Mouse (Mus musculus) hindbrain, embryonic 15.5 days (tissue): ENCODE data around the gene Scaf1. TPM values are rescaled to one million over a fixed set of nuclear protein-coding genes. Genes with fewer than 3 reads are reported as not detected.

Experiments used
- ATAC-seq: fragments of 200-750 bp; cut with Nextera tagmentation; 2 replicates; pipeline ENCODE4 v1.8.0; 2017; ENCODE audit warnings: low read depth, moderate number of reproducible peaks, moderate TSS enrichment; ENCODE audit not compliant: low FRiP score
- H3K27ac ChIP-seq: fragments of 300-500 bp; sonication (generic); replicated peaks from 2 replicates; pipeline ENCODE4 v1.5.1; 2015; ENCODE audit warnings: mild to moderate bottlenecking, inconsistent platforms
- H3K27me3 ChIP-seq: fragments of 300-500 bp; sonication (generic); 2 replicates; pipeline ENCODE4 v1.6.1; 2015; ENCODE audit warnings: control low read depth, inconsistent platforms
- H3K36me3 ChIP-seq: fragments of 300-500 bp; sonication (generic); 2 replicates; pipeline ENCODE4 v1.6.1; 2015; ENCODE audit warnings: control low read depth, inconsistent platforms
- H3K4me1 ChIP-seq: fragments of 300-500 bp; sonication (generic); replicated peaks from 2 replicates; pipeline ENCODE4 v1.6.1; 2015; ENCODE audit warnings: control low read depth, inconsistent platforms
- H3K4me2 ChIP-seq: fragments of 300-500 bp; sonication (generic); 2 replicates; pipeline ENCODE4 v1.6.1; 2015; ENCODE audit warnings: moderate library complexity, mild to moderate bottlenecking, inconsistent platforms
- H3K4me3 ChIP-seq: fragments of 300-500 bp; sonication (generic); 2 replicates; pipeline ENCODE4 v1.5.1; 2015; ENCODE audit warnings: mild to moderate bottlenecking, inconsistent platforms
- H3K9ac ChIP-seq: fragments of 300-500 bp; sonication (generic); 2 replicates; pipeline ENCODE4 v1.6.1; 2015; ENCODE audit warnings: inconsistent platforms
- H3K9me3 ChIP-seq: fragments of 300-500 bp; sonication (generic); 2 replicates; pipeline ENCODE4 v1.6.1; 2016; ENCODE audit warnings: control low read depth, inconsistent platforms
- WGBS: fragments of 180-500 bp; shearing (Covaris S2); methylation state at CpG from one replicate; pipeline ENCODE4 v1.1.7; 2015; 5-methylcytosine and 5-hydroxymethylcytosine counted together
- polyA plus RNA-seq: library from polyadenylated mRNA; unstranded; fragments of >200 nt; fragmentation: Nextera tagmentation; extraction: Ambion mirVana; gene quantifications from 2 replicates; pipeline ENCODE4 v1.2.1, GENCODE M21; 2015

Gene Scaf1
- 49.8 and 56.5 TPM in 2 replicates for polyA plus RNA-seq

DNA sequence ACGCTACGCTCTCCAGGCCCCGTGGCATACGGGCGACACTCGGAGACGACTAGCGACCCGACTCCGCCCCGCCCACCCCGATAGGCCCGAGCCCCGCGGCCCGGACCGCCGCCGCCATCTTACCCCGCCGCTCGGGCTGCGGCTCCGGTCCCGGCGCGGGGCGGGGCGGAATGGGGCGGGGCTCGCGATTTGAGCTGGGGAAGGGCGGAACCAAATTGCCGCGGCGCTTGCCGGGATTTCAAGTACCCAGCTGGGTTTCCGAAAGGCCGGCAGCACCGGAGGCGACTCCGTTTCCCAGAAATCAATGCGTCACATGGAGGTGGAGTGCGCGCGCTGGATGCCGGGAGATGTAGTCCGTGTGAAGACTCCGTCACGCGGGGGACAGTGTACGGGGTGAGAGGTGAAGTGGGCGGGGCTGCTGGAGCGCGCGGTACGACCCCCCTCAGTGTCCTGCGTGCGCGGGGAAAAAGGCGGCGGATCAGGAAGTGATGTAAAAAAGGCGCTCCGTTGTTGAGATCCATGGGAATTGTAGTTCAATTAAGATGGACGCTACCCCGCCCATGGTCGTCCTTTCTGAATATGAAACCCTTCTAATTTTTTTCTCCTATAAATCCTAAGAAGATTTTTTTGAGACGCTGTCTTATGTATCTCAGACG is at the start of gene Scaf1:
Gene Scaf1 (minus strand): TSS at position 407 of the 656 bp plus-strand sequence.
- ATAC-seq, result peak; percentile 96
- no peaks in the 10 kb centered on the region for H3K9me3 ChIP-seq

GRCm38 (mm10) chr7:45062239-45062835 is 46.2 kb upstream of the Scaf1 start, which contains the start of the genes Nosip and Prrg2:
Gene Nosip (plus strand): TSS chr7:45062429.
Gene Prrg2 (minus strand): TSS chr7:45062677.
- Histone ChIP-seq H3K27me3 (no peaks in the 10 kb centered on the region), H3K4me2 (peak within 1 kb of the TSS; percentile 64), H3K4me3 (peak within 1 kb of the TSS; percentile 84), H3K9ac (peak within 1 kb of the TSS; percentile 71), H3K36me3 (no peaks in the 10 kb centered on the region), H3K4me1 (peaks cover 33% of the 10 kb centered on the region), H3K9me3 (no peaks in the 10 kb centered on the region), H3K27ac (peak within 1 kb of the TSS; percentile 99)
- WGBS, result 0% methylated on average over 31 of the region's 31 CpGs
- ATAC-seq, result peak; percentile 88

More for the DNA sequence above, at the start of gene Scaf1:
- Histone ChIP-seq H3K27me3 (no peaks in the 10 kb centered on the region; the same call in 1 of the 2 replicates), H3K27ac (peak within 1 kb of the TSS; percentile 81), H3K4me2 (peak within 1 kb of the TSS; percentile 91), H3K4me3 (peak within 1 kb of the TSS; percentile 62), H3K36me3 (peaks cover 16% of the 10 kb centered on the region), H3K9ac (peak within 1 kb of the TSS; percentile 89), H3K4me1 (peaks cover 36% of the 10 kb centered on the region)
- WGBS, result under 1% methylated on average over 59 of the region's 69 CpGs

DNA sequence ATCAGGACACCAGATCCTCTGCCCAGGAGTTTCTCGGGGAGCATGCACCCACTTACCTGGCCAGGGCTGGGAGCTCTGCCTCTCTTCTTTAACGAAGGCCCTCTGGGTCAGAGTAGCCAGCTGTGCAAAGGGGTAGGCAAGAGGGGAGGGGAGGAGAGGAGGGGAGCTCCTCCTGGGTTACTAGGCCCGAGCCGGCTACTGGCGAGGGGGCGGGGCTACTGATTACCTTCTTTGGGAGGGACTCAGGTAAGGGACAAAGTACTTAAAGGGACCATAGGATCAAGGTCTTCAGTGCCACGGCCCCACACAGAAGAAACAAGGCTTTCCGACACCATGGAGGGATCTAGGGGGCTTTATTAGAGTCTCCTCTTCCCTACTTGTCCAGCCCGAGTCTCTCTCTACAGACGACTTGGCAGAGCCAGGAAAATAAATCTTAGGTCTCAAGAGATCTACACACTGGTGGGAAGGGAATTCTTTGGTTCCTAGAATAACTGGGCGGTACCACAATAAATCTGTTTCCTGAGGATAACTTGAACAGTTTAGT is 45.4 kb upstream of the Scaf1 start:
- 17% methylated on average over 11 of the region's 11 CpGs for WGBS
- Histone ChIP-seq H3K9me3 (no peaks in the 10 kb centered on the region), H3K27ac (peak overlapping the region; percentile 99; the same call in 1 of the 2 replicates), H3K36me3 (no peaks in the 10 kb centered on the region), H3K9ac (no peak overlapping the region; the same call in 1 of the 2 replicates), H3K4me2 (peak overlapping the region; percentile 64), H3K4me3 (peak overlapping the region; percentile 84), H3K27me3 (no peaks in the 10 kb centered on the region), H3K4me1 (peaks cover 33% of the 10 kb centered on the region)
- ATAC-seq, result no peak

DNA sequence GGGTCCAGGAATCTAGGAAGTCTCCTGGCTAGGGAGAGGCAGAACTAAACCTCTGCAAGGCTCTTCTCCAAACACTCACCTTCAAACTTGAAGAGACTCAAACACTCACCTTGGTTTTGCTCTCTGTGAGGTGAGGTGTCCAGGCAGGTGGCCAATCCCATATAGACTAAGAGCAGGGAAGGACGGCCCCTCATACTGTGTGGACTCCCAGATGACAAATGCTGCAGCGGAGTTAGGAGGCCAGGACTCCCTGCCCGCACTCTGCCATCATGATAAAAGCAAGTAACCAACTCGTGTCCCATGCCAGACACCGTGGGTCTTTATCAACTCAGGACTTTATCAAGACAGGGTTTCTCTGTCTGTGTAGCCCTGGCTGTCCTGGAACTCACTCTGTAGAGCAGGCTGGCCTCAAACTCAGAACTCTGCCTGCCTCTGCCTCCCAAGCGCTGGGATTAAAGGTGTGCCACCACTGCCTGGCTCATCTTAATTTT is 44.5 kb upstream of the Scaf1 start:
- no peaks in the 10 kb centered on the region for H3K27me3 ChIP-seq
- no peaks in the 10 kb centered on the region for H3K36me3 ChIP-seq
- ATAC-seq, result no peak
- peaks cover 33% of the 10 kb centered on the region for H3K4me1 ChIP-seq
- H3K4me2 ChIP-seq, result no peak overlapping the region
- no peak overlapping the region for H3K9ac ChIP-seq
- no peak overlapping the region for H3K27ac ChIP-seq
- H3K9me3 ChIP-seq, result no peaks in the 10 kb centered on the region
- H3K4me3 ChIP-seq, result no peak overlapping the region
- WGBS, result 91% methylated on average over 6 of the region's 6 CpGs

GRCm38 (mm10) chr7:45058607-45059571 is 42.7 kb upstream of the Scaf1 start:
- Histone ChIP-seq H3K4me3 (no peak overlapping the region), H3K9ac (no peak overlapping the region), H3K4me1 (peaks cover 40% of the 10 kb centered on the region), H3K36me3 (no peaks in the 10 kb centered on the region), H3K27me3 (no peaks in the 10 kb centered on the region), H3K27ac (peak overlapping the region; percentile 79), H3K9me3 (no peaks in the 10 kb centered on the region), H3K4me2 (no peak overlapping the region)
- ATAC-seq, result 0 out of 2 replicates have a peak, but pooled peaks have one; percentile 32
- 79% methylated on average over 10 of the region's 10 CpGs for WGBS

DNA sequence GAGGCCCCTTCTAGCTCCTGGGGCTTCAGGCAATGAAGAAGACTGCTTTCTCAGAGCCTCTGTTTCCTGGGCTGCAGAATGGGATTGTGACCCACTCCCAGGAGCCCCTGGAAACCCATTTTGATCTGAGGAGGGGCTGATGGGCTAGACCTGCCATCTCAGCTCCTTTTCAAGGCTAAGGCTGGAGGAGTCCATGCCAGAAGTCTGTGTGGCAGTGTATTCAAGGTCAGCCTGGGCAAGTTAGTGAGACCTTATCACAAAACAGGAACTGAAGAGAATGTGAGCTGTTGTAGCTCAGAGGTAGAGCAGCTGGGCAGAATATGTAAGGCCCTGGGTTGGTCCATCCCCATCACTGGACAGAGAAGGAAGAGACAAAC is 40.8 kb upstream of the Scaf1 start:
- Histone ChIP-seq H3K4me3 (no peak overlapping the region), H3K36me3 (no peaks in the 10 kb centered on the region), H3K9me3 (no peaks in the 10 kb centered on the region), H3K27me3 (no peaks in the 10 kb centered on the region), H3K4me2 (no peak overlapping the region), H3K9ac (no peak overlapping the region), H3K4me1 (peaks cover 33% of the 10 kb centered on the region), H3K27ac (no peak overlapping the region)
- no peak for ATAC-seq

- H3K27me3 ChIP-seq, result no peaks in the 10 kb centered on the region
- no peak for ATAC-seq
- peaks cover 31% of the 10 kb centered on the region for H3K4me1 ChIP-seq
- no peaks in the 10 kb centered on the region for H3K9me3 ChIP-seq
- H3K4me3 ChIP-seq, result no peak overlapping the region
- H3K27ac ChIP-seq, result no peak overlapping the region
- 62% methylated on average over 14 of the region's 14 CpGs for WGBS
- H3K4me2 ChIP-seq, result no peak overlapping the region
- H3K36me3 ChIP-seq, result no peaks in the 10 kb centered on the region
- no peak overlapping the region for H3K9ac ChIP-seq
These were observed 40.3 kb upstream of the Scaf1 start for GRCm38 (mm10) chr7:45056329-45056971.

DNA sequence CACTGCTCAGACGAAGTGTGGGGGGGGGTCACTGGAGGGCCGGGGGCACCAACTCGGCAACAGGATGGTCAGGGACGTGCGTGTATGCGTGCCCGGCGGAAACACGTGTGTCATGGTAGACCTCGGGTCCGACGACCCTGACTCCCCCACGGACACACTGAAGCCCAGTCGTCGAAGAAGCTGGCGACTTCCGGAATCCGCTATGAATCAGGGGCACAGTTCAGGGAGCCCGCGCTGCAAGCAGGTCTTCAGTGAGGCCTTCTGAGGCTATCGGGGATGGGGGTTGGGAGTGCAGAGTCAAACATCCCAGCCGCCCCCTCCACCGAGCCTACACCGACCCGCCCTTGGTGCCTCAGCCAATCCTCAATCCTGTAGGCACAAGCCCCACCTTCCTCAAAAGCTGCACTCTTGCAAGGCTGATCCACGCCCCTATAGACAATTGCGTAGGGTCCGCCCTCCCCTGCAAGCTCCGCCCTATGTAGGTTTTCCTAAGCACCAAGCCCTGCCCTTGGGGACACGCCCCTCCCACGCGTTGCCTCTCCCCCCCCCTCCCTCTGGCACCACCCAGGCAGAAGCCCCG is 37.9 kb upstream of the Scaf1 start:
- ATAC-seq, result peak; percentile 92
- H3K4me2 ChIP-seq, result peak overlapping the region; percentile 82
- peak overlapping the region; percentile 88 for H3K9ac ChIP-seq
- H3K9me3 ChIP-seq, result no peaks in the 10 kb centered on the region
- 1% methylated on average over 33 of the region's 33 CpGs for WGBS
- H3K36me3 ChIP-seq, result peaks cover 11% of the 10 kb centered on the region; the same call in 1 of the 2 replicates
- peak overlapping the region; percentile 93 for H3K4me3 ChIP-seq
- H3K27ac ChIP-seq, result peak overlapping the region; percentile 97
- no peaks in the 10 kb centered on the region for H3K27me3 ChIP-seq
- H3K4me1 ChIP-seq, result peaks cover 32% of the 10 kb centered on the region

- Histone ChIP-seq H3K27ac (peak overlapping the region; percentile 97), H3K4me2 (peak overlapping the region; percentile 82), H3K9me3 (no peaks in the 10 kb centered on the region), H3K27me3 (no peaks in the 10 kb centered on the region), H3K36me3 (peaks cover 18% of the 10 kb centered on the region), H3K4me1 (peaks cover 26% of the 10 kb centered on the region), H3K9ac (peak overlapping the region; percentile 88), H3K4me3 (peak overlapping the region; percentile 93)
- WGBS, result 0% methylated on average over 25 of the region's 59 CpGs
- ATAC-seq, result peak; percentile 55
These were observed 37.2 kb upstream of the Scaf1 start for GRCm38 (mm10) chr7:45053117-45053930.

DNA sequence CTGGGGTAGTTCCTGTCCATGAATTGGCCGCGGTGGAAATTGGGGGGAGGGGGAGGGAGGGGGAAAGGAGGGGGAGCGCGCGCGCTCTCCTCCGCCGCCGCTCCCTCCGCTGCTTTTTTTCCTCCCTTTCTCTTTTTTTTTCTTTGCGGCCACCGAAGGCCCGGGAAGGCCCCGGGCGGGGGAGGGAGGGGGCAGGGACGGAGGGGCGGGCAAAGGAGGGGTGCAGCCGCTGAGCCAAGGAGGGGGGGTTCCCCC is 36.6 kb upstream of the Scaf1 start, which contains the start of gene Prr12:
Gene Prr12 (minus strand): TSS at position 20 of the 255 bp plus-strand sequence.
- peak within 1 kb of the TSS; percentile 93 for H3K4me3 ChIP-seq
- peak within 1 kb of the TSS; percentile 82 for H3K4me2 ChIP-seq
- 0% methylated on average over 8 of the region's 18 CpGs for WGBS
- H3K9me3 ChIP-seq, result no peaks in the 10 kb centered on the region
- no peaks in the 10 kb centered on the region for H3K27me3 ChIP-seq
- H3K36me3 ChIP-seq, result peaks cover 24% of the 10 kb centered on the region
- peak within 1 kb of the TSS; percentile 88 for H3K9ac ChIP-seq
- H3K4me1 ChIP-seq, result peaks cover 26% of the 10 kb centered on the region
- H3K27ac ChIP-seq, result peak within 1 kb of the TSS; percentile 97
- no peak for ATAC-seq
